Mouse (Mus musculus) activated CD4-positive, CD25-positive, alpha-beta regulatory T cell (primary cell): Measurements from ENCODE around the gene Larp1. TPM values are rescaled to one million over a fixed set of nuclear protein-coding genes. Genes with fewer than 3 reads are reported as not detected.

Experiments used
- polyA plus RNA-seq, 2 experiments: library from polyadenylated mRNA; unstranded; fragments of 100-300 nt; shearing (Covaris generic); gene quantifications; one replicate each; pipeline ENCODE4 v1.2.1; 2017

The Larp1 gene
- polyA plus RNA-seq = 100 to 1,000 TPM in 1 of 2 experiments, 10 to 100 TPM in 1; 89.3 to 100 TPM

GRCm38 (mm10) chr11:58009051-58009515 is at the start of gene Larp1:
Gene Larp1 (plus strand): TSS chr11:58009064.

DNA sequence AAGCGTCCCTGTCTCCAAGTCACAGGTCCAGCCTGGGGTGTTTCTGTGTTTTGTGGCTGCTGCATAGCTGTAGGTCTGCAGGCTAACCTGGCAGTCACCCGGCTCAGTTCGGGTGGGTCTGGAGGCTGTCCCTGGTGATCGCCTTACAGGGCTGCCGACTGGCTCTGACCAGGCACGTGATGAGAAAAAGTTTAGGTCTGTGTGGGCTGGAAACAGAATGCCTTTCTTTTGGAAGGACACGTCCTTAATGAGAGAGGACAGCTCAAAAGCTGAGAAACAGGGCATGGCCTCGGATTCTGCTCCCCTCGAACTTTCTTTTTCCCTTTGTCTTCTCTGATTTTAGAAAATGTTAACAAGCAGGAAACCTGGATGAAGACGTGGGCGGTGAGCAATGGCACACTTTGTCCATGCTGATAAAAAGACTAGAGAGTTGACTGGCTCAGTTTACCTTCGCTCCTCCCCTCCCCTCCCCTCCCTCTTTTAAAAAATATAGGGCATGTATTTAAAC is 84.2 kb downstream of the Larp1 start, which contains the start of gene Gm12248:
Gene Gm12248 (minus strand): TSS at position 114 of the 508 bp plus-strand sequence.

DNA sequence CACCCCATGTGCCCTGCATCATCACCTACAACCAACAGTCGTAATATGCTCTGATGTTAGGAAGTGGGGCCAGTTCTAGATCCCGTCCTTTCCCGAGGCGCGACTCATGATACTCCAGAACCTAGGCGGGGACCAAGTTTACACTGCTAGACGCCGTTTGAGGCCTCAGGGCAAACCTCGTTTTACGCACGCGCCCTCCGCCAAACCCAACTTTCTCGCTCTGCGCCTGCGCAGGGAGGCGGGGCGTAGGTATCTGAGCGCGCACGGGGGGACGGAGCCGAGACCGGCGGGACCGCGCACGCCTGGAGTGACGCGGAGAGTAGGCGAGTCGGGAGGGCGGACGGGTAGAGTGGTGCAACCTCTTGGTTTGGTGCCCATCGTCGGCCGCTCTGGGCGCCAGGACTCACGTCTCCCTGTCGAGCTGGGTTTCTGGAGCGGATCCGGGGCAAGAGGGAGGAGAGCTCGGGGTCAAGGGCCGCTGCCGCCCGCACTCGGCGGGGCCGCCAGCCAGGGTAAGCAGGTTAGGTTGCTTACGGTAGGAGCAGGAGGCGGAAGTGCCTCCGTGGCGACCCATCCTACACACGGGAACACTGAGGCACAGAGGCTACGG is 94.9 kb downstream of the Larp1 start, which contains the start of gene Cnot8:
Gene Cnot8 (plus strand): TSS at position 457 of the 610 bp plus-strand sequence.

Other genes with a start within 250 kb of the Larp1 start
- 10 to 100 TPM; 60.9 to 74.6 TPM for gene Sap30l, start 207.4 kb upstream of the Larp1 start, polyA plus RNA-seq
- under 1 TPM in 1 of 2 experiments, not detected in 1; 0.09 TPM for gene Hand1, start 176.2 kb upstream of the Larp1 start, polyA plus RNA-seq
- not detected for gene Gm12248, start 84.1 kb downstream of the Larp1 start, polyA plus RNA-seq
- gene Cnot8, start 95.1 kb downstream of the Larp1 start, polyA plus RNA-seq = 100 to 1,000 TPM in 1 of 2 experiments, 10 to 100 TPM in 1; 97.5 to 111 TPM
- 10 to 100 TPM; 12.4 to 17.4 TPM for gene Gemin5, start 159.5 kb downstream of the Larp1 start, polyA plus RNA-seq
- 10 to 100 TPM; 51.1 to 66.0 TPM for gene Mrpl22, start 162.6 kb downstream of the Larp1 start, polyA plus RNA-seq
- gene Igtp, start 190.5 kb downstream of the Larp1 start, polyA plus RNA-seq = 100 to 1,000 TPM; 514 to 718 TPM
- 100 to 1,000 TPM in 1 of 2 experiments, 10 to 100 TPM in 1; 52.4 to 106 TPM for gene Irgm2, start 190.6 kb downstream of the Larp1 start, polyA plus RNA-seq